Mouse (Mus musculus) MEL (cell line): ENCODE measurements around the gene Runx3. TPM values are rescaled to one million over a fixed set of nuclear protein-coding genes. Genes with fewer than 3 reads are reported as not detected.

ENCODE experiments used
- DNase-seq: peaks from one replicate; pipeline ENCODE4 v3.0.0; 2011; ENCODE audit warnings: low read depth, low spot score
- H3K27ac ChIP-seq: 2 replicates; pipeline ENCODE4 v1.5.1; 2012; ENCODE audit warnings: low read depth, mild to moderate bottlenecking, control low read depth, low read length, moderate library complexity; ENCODE audit not compliant: control insufficient read depth
- H3K27me3 ChIP-seq, 2 experiments: fragments of 150-350 bp in 1 of 2; sonication (generic) in 1 of 2; 2 replicates each; pipeline ENCODE4 v1.6.1; 2012; ENCODE audit warnings: low read length in 2 of 2, mild to moderate bottlenecking in 2 of 2, improper control_type of control experiment in 1 of 2, moderate library complexity in 1 of 2; ENCODE audit not compliant: insufficient read depth in 2 of 2, control insufficient read depth in 1 of 2
- H3K36me3 ChIP-seq, 2 experiments: 2 replicates each; pipeline ENCODE4 v1.6.1; 2012 to 2014; ENCODE audit warnings: low read length in 2 of 2, improper control_type of control experiment in 1 of 2, inconsistent platforms in 1 of 2, mild to moderate bottlenecking in 1 of 2; ENCODE audit not compliant: insufficient read depth in 2 of 2, control insufficient read depth in 1 of 2
- H3K4me1 ChIP-seq, 2 experiments: fragments of 150-350 bp in 1 of 2; sonication (generic) in 1 of 2; 2 replicates each; pipeline ENCODE4 v1.6.1; 2012; ENCODE audit warnings: low read length in 2 of 2, improper control_type of control experiment in 1 of 2, mild to moderate bottlenecking in 1 of 2; ENCODE audit not compliant: insufficient read depth in 2 of 2, control insufficient read depth in 1 of 2
- H3K4me3 ChIP-seq, 2 experiments: fragments of 150-350 bp in 1 of 2; sonication (generic) in 1 of 2; 2 replicates each; pipeline ENCODE4 v1.5.1; 2012; ENCODE audit warnings: low read depth in 2 of 2, low read length in 2 of 2, mild to moderate bottlenecking in 2 of 2, moderate library complexity in 2 of 2, control low read depth in 1 of 2, improper control_type of control experiment in 1 of 2; ENCODE audit not compliant: control insufficient read depth in 1 of 2, insufficient read depth in 1 of 2
- H3K79me2 ChIP-seq: 2 replicates; pipeline ENCODE4 v1.6.1; 2012; ENCODE audit warnings: mild to moderate bottlenecking, low read length, moderate library complexity; ENCODE audit not compliant: control insufficient read depth, poor library complexity, insufficient read depth
- H3K9ac ChIP-seq: 2 replicates; pipeline ENCODE4 v1.6.1; 2012; ENCODE audit warnings: low read depth, mild to moderate bottlenecking, control low read depth, low read length, moderate library complexity; ENCODE audit not compliant: control insufficient read depth, poor library complexity, severe bottlenecking
- H3K9me3 ChIP-seq: fragments of 150-350 bp; sonication (generic); replicated peaks from 2 replicates; pipeline ENCODE4 v1.6.1; 2012; ENCODE audit warnings: mild to moderate bottlenecking, low read length, improper control_type of control experiment, moderate library complexity; ENCODE audit not compliant: insufficient read depth
- BHLHE40 ChIP-seq: IDR thresholded peaks from 2 replicates; pipeline ENCODE4 v1.6.1; 2012; ENCODE audit warnings: low read depth, mild to moderate bottlenecking, inconsistent platforms, low read length, improper control_type of control experiment, borderline replicate concordance
- CHD1 ChIP-seq: IDR thresholded peaks from 2 replicates; pipeline ENCODE4 v1.6.1; 2012; ENCODE audit warnings: low read depth, mild to moderate bottlenecking, inconsistent platforms, low read length, improper control_type of control experiment
- E2F4 ChIP-seq: IDR thresholded peaks from 2 replicates; pipeline ENCODE4 v1.6.1; 2011; ENCODE audit warnings: low read depth, low read length, improper control_type of control experiment, borderline replicate concordance
- ELF1 ChIP-seq: IDR thresholded peaks from 2 replicates; pipeline ENCODE4 v1.6.1; 2014; ENCODE audit warnings: low read depth, mild to moderate bottlenecking, inconsistent platforms, low read length, improper control_type of control experiment, moderate library complexity
- ETS1 ChIP-seq: IDR thresholded peaks from 2 replicates; pipeline ENCODE4 v1.6.1; 2012; ENCODE audit warnings: low read depth, mild to moderate bottlenecking, inconsistent platforms, low read length, improper control_type of control experiment, moderate library complexity
- GATA1 ChIP-seq: IDR thresholded peaks from 2 replicates; pipeline ENCODE4 v1.6.1; 2011; ENCODE audit warnings: low read depth, low read length, improper control_type of control experiment
- KAT2A ChIP-seq: conservative IDR thresholded peaks from 2 replicates; pipeline ENCODE4 v1.6.1; 2012; ENCODE audit warnings: low read depth, low read length, improper control_type of control experiment, inconsistent platforms
- MAX ChIP-seq: IDR thresholded peaks from 2 replicates; pipeline ENCODE4 v1.6.1; 2011; ENCODE audit warnings: low read length, improper control_type of control experiment
- MXI1 ChIP-seq: IDR thresholded peaks from 2 replicates; pipeline ENCODE4 v1.6.1; 2011; ENCODE audit warnings: mild to moderate bottlenecking, low read depth, low read length, improper control_type of control experiment
- MYB ChIP-seq: IDR thresholded peaks from 2 replicates; pipeline ENCODE4 v1.6.1; 2011; ENCODE audit warnings: mild to moderate bottlenecking, low read depth, low read length, improper control_type of control experiment
- NELFE ChIP-seq: IDR thresholded peaks from 2 replicates; pipeline ENCODE4 v1.6.1; 2011; ENCODE audit warnings: low read depth, low read length, improper control_type of control experiment
- NRF1 ChIP-seq: IDR thresholded peaks from 2 replicates; pipeline ENCODE4 v1.6.1; 2014; ENCODE audit warnings: low read depth, mild to moderate bottlenecking, inconsistent platforms, low read length, improper control_type of control experiment, moderate library complexity; ENCODE audit not compliant: poor library complexity, insufficient read depth, severe bottlenecking
- POLR2AphosphoS5 ChIP-seq: IDR thresholded peaks from 2 replicates; pipeline ENCODE4 v1.6.1; 2012; ENCODE audit warnings: low read depth, borderline replicate concordance, mild to moderate bottlenecking, inconsistent platforms, low read length, moderate library complexity, mixed read lengths
- RAD21 ChIP-seq: IDR thresholded peaks from 2 replicates; pipeline ENCODE4 v1.6.1; 2011; ENCODE audit warnings: mild to moderate bottlenecking, low read depth, low read length, improper control_type of control experiment
- RCOR1 ChIP-seq: IDR thresholded peaks from 2 replicates; pipeline ENCODE4 v1.6.1; 2012; ENCODE audit warnings: low read depth, mild to moderate bottlenecking, inconsistent platforms, low read length, improper control_type of control experiment
- SIN3A ChIP-seq: IDR thresholded peaks from 2 replicates; pipeline ENCODE4 v1.6.1; 2012; ENCODE audit warnings: low read length, improper control_type of control experiment, inconsistent platforms
- SMC3 ChIP-seq: IDR thresholded peaks from 2 replicates; pipeline ENCODE4 v1.6.1; 2011; ENCODE audit warnings: low read depth, low read length, improper control_type of control experiment
- USF1 ChIP-seq: IDR thresholded peaks from 2 replicates; pipeline ENCODE4 v1.6.1; 2014; ENCODE audit warnings: low read depth, mild to moderate bottlenecking, inconsistent platforms, low read length, improper control_type of control experiment, moderate library complexity
- USF2 ChIP-seq, 2 experiments: IDR thresholded peaks; 2 replicates each; pipeline ENCODE4 v1.6.1; 2011 to 2012; ENCODE audit warnings: improper control_type of control experiment in 2 of 2, low read length in 2 of 2, borderline replicate concordance in 1 of 2, inconsistent platforms in 1 of 2, low read depth in 1 of 2, mild to moderate bottlenecking in 1 of 2; ENCODE audit not compliant: insufficient read depth in 1 of 2
- ZC3H11A ChIP-seq: IDR thresholded peaks from 2 replicates; pipeline ENCODE4 v1.6.1; 2012; ENCODE audit warnings: low read depth, mild to moderate bottlenecking, inconsistent platforms, low read length, improper control_type of control experiment
- ZKSCAN1 ChIP-seq: IDR thresholded peaks from 2 replicates; pipeline ENCODE4 v1.6.1; 2012; ENCODE audit warnings: low read depth, mild to moderate bottlenecking, inconsistent platforms, low read length, improper control_type of control experiment, moderate library complexity
- polyA plus RNA-seq, 2 experiments: library from polyadenylated mRNA; stranded (reverse) in 1 of 2; unstranded in 1 of 2; fragments of >175 nt in 1 of 2; fragments of >200 nt in 1 of 2; gene quantifications; 2 replicates each; pipeline versions ENCODE4 v1.2.1 to v1.2.4; 2012; ENCODE audit warnings: low replicate concordance in 2 of 2, low read depth in 1 of 2; ENCODE audit not compliant: insufficient read length in 2 of 2, insufficient read depth in 1 of 2, missing spikeins in 1 of 2
- total RNA-seq: library from RNA; depleted of rRNA; stranded (reverse); fragments of 300-350 nt; gene quantifications from 2 replicates; pipeline ENCODE4 v1.2.3, GENCODE M21; 2012

Gene Runx3
- total and polyA plus RNA-seq, 3 experiments: 4.3 to 29.2 TPM; not detected in 1

DNA sequence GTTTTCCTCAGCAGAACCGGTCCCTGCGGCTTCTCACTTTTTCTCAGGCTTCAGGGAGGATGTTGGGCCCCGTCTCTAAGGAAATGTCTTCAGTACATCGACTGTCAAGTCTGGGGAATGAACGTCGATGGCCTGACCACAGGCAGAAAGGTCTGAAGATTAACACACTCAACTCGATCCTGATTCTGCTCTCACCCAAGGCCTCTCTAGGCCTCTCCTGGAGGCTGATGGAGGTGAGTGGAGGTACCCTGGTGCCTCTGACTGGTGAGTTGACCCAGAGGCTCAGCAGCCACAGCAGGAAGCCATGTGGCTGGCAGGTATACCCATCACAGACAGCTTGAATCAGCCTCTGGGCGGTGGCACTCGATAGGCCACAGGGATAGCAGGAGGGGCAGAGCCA lies 43.3 kb upstream of the Runx3 start:
- no peak for DNase-seq
- H3K4me1 ChIP-seq: peaks cover 8 to 37% of the 10 kb centered on the region in 2 experiments
- no peaks in the 10 kb centered on the region for H3K9me3 ChIP-seq
- no peak overlapping the region for H3K9ac ChIP-seq
- no peak overlapping the region for H3K27ac ChIP-seq
- TF ChIP-seq MXI1 (no peak), CHD1 (no peak), POLR2AphosphoS5 (no peak)
- peaks cover 0 to 31% of the 10 kb centered on the region in 2 experiments; a peak in 2 of 4 replicates for H3K36me3 ChIP-seq
- H3K27me3 ChIP-seq: no peaks in the 10 kb centered on the region
- H3K4me3 ChIP-seq: no peak overlapping the region
- no peaks in the 10 kb centered on the region for H3K79me2 ChIP-seq

DNA sequence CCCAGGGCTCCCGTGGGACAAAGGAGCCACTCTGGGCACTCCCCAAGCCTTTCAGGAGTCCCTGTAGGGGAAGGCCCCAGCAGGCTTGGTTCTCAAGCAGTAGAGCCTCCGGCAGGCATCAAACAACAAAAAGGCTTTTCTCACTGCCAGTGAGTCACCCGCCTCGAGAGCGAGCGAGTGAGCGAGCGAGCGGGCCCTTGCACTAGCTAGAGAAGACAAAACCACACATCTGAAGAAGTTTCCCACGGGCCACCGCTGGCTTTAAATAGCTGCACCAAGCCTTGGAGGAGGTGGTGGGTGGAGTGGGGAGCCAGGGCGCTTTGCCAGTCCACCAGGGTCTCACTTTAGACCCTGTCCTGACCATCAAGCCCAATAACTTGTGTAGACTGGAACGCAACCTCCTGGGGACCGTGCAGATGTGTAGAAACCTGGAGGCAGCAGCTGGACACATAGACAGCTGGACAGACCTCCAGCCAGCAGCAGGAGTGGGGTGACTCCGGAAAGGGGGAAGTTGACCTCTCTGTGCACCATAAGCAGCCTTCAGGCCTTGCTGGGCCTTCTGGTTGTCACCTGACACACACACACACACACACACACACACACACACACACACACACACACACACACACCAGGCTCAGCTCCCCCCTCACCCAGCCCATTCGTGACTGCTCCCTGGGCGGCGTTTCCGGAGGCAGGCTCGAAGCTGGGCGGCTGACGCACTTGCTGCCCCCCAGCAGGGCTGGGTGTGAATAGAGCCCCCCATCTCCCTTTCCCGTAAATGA lies 40.4 kb upstream of the Runx3 start:
- Histone ChIP-seq H3K36me3 (peaks cover 0 to 12% of the 10 kb centered on the region in 2 experiments; a peak in 2 of 4 replicates), H3K4me1 (peaks cover 3 to 15% of the 10 kb centered on the region in 2 experiments; a peak in 3 of 4 replicates), H3K27me3 (no peaks in the 10 kb centered on the region), H3K9ac (no peak overlapping the region), H3K79me2 (no peaks in the 10 kb centered on the region), H3K27ac (no peak overlapping the region), H3K4me3 (no peak overlapping the region), H3K9me3 (no peaks in the 10 kb centered on the region)
- TF ChIP-seq E2F4 (no peak), MAX (no peak), RCOR1 (no peak), GATA1 (no peak), KAT2A (no peak), USF1 (no peak), NRF1 (no peak), MYB (no peak), ZC3H11A (no peak), SIN3A (no peak), USF2 (IDR thresholded peaks at IDR 0.05; ENCODE audit: borderline replicate concordance in 1 of 2, insufficient read depth in 1 of 2, low read depth in 1 of 2, low read length in 2 of 2) (no peak), SMC3 (no peak), POLR2AphosphoS5 (no peak), ELF1 (no peak), ZKSCAN1 (no peak), BHLHE40 (no peak), NELFE (no peak), ETS1 (no peak), RAD21 (no peak)
- no peak for DNase-seq
